Mouse (Mus musculus) heart, adult 2 months (tissue): ENCODE measurements at regions not wholly inside any gene's neighbourhood (a gene's known extent, or its start where the extent isn't known, plus 50 kb on each side); places are given as distances from the start of the nearest gene placed in this dataset.
A peak's percentile ranks its signal among the peaks of the same experiment; 100 is the strongest.

Experiments
- DNase-seq, 2 experiments: peaks; one replicate each; pipeline ENCODE4 v3.0.0; 2021
- H3K27ac ChIP-seq: fragments of 200-600 bp; 2 replicates; pipeline ENCODE4 v1.8.1; 2022
- H3K27me3 ChIP-seq: fragments of 200-500 bp; 2 replicates; pipeline ENCODE4 v1.6.1; 2012; ENCODE audit warnings: mild to moderate bottlenecking, low read length, inconsistent platforms, mixed read lengths; ENCODE audit not compliant: control insufficient read depth, insufficient read depth
- H3K36me3 ChIP-seq: fragments of 200-500 bp; 2 replicates; pipeline ENCODE4 v1.6.1; 2012; ENCODE audit warnings: low read length, inconsistent platforms; ENCODE audit not compliant: control insufficient read depth, insufficient read depth
- H3K4me1 ChIP-seq: fragments of 200-500 bp; 2 replicates; pipeline ENCODE4 v1.6.1; 2011; ENCODE audit warnings: low read length; ENCODE audit not compliant: control insufficient read depth, insufficient read depth
- H3K4me3 ChIP-seq: fragments of 200-600 bp; 2 replicates; pipeline ENCODE4 v1.8.1; 2022
- H3K79me2 ChIP-seq: fragments of 200-500 bp; replicated peaks from 2 replicates; pipeline ENCODE4 v1.6.1; 2012; ENCODE audit warnings: mild to moderate bottlenecking, inconsistent platforms, low read length, moderate library complexity, mixed read lengths; ENCODE audit not compliant: control insufficient read depth, insufficient read depth
- H3K9ac ChIP-seq: fragments of 200-500 bp; 2 replicates; pipeline ENCODE4 v1.6.1; 2012; ENCODE audit warnings: low read depth, mild to moderate bottlenecking, control low read depth, inconsistent platforms, low read length, mixed read lengths
- CTCF ChIP-seq: fragments of 200-600 bp; IDR thresholded peaks from 2 replicates; pipeline ENCODE4 v1.8.1; 2022; ENCODE audit warnings: antibody characterized with exemption, mild to moderate bottlenecking, moderate library complexity
- EP300 ChIP-seq: fragments of 200-500 bp; IDR thresholded peaks from 2 replicates; pipeline ENCODE4 v1.6.1; 2011; ENCODE audit warnings: low read depth, low read length, control low read depth; ENCODE audit not compliant: insufficient read depth
- POLR2A ChIP-seq: fragments of 200-500 bp; IDR thresholded peaks from 2 replicates; pipeline ENCODE4 v1.6.1; 2011; ENCODE audit warnings: mild to moderate bottlenecking, low read depth, low read length, control low read depth; ENCODE audit not compliant: insufficient read depth
- WGBS: fragments of 180-500 bp; shearing (Covaris S2); methylation state at CpG from one replicate; pipeline ENCODE4 v1.1.7; 2018; 5-methylcytosine and 5-hydroxymethylcytosine counted together
- intact Hi-C: fragments of 180-260 bp; cut with DNase I; formaldehyde crosslinking; loops from one replicate; pipeline ENCODE4 v1.15.1; 2025

- Histone ChIP-seq H3K27me3 (no peaks in the 10 kb centered on the region), H3K4me3 (no peak overlapping the region), H3K9ac (no peak overlapping the region), H3K4me1 (no peaks in the 10 kb centered on the region), H3K79me2 (no peaks in the 10 kb centered on the region), H3K27ac (no peak overlapping the region), H3K36me3 (no peaks in the 10 kb centered on the region)
- DNase-seq, result no peak
- TF ChIP-seq CTCF (no peak), EP300 (no peak), POLR2A (no peak)
- intact Hi-C loops, result no loop called here
- WGBS, result 32% methylated on average over 3 of the region's 3 CpGs
Measured at GRCm38 (mm10) chr2:38420498-38420897, 81.4 kb downstream of the Lhx2 start.

GRCm38 (mm10) chr2:38422406-38422805 lies 83.3 kb downstream of the Lhx2 start:
- intact Hi-C loops, result no loop called here
- H3K27ac ChIP-seq, result no peak overlapping the region
- no peak overlapping the region for H3K9ac ChIP-seq
- no peaks in the 10 kb centered on the region for H3K36me3 ChIP-seq
- H3K79me2 ChIP-seq, result no peaks in the 10 kb centered on the region
- H3K4me3 ChIP-seq, result no peak overlapping the region
- DNase-seq, result no peak
- TF ChIP-seq CTCF, result no peak
- TF ChIP-seq POLR2A, result no peak
- H3K4me1 ChIP-seq, result no peaks in the 10 kb centered on the region
- no peaks in the 10 kb centered on the region for H3K27me3 ChIP-seq
- 75% methylated on average over 3 of the region's 3 CpGs for WGBS

DNA sequence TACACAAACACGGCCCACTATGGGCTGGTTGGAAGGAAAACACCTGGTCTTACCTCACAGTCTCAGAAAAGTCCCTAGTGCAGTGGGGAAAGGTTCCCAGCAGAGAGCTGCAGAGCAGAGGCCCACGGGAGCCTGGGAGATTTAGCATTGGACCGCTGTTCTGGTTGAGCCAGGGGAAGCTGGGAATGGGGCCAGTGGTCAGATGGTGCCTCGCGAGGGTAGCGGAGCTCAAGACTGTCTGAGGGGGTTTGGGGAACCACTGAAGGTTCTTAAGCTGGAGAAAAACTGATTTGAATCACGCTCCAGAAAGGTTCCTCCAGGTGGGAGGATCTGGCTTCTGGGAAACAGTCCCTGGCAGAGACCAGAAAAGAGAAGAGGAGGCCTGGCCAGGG lies 84.8 kb downstream of the Lhx2 start:
- TF ChIP-seq EP300, result no peak
- TF ChIP-seq CTCF, result no peak
- Histone ChIP-seq H3K36me3 (no peaks in the 10 kb centered on the region), H3K4me1 (no peaks in the 10 kb centered on the region), H3K27me3 (no peaks in the 10 kb centered on the region), H3K27ac (no peak overlapping the region), H3K4me3 (no peak overlapping the region), H3K79me2 (no peaks in the 10 kb centered on the region), H3K9ac (no peak overlapping the region)
- intact Hi-C loops, result no loop called here
- DNase-seq, result no peak
- 39% methylated on average over 7 of the region's 7 CpGs for WGBS

DNA sequence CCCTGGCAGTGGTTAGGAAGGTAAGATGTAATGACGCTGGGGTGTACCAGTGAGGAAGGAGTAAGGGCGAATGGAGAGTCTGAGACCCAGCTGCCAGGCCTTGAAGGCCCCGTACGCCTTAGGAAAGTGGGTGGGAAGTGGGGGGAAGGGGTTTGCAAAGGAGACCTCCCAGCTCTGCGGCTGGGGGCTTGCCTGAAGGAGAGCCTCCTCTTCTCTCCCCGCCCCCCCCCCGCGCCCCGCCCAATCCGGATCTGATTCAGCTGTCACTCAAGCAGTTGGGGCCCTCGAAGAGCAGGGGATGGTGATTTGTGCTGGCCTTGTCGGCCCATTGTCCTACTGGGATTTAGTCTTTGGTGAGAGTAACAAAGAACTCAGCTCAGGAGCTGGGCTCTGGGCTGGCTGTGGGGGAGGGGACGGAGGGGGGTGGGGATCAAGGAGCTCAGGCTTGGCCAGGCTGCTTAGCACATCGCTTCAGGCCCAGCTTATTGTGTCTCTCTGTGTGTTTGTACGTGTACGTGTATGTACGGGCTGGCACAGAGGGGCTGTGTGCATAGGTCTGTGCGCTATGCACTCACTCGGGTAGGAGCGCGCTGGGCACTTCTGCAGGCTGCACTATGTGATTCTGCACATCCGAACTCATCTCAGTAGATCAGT lies 85.3 kb downstream of the Lhx2 start:
- no peak for DNase-seq
- H3K79me2 ChIP-seq, result no peaks in the 10 kb centered on the region
- WGBS, result 12% methylated on average over 22 of the region's 22 CpGs
- TF ChIP-seq CTCF (no peak), EP300 (no peak), POLR2A (no peak)
- no peaks in the 10 kb centered on the region for H3K27me3 ChIP-seq
- intact Hi-C loops, result no loop called here
- H3K9ac ChIP-seq, result no peak overlapping the region
- no peaks in the 10 kb centered on the region for H3K36me3 ChIP-seq
- no peak overlapping the region for H3K4me3 ChIP-seq
- H3K27ac ChIP-seq, result no peak overlapping the region
- no peaks in the 10 kb centered on the region for H3K4me1 ChIP-seq

- WGBS, result 26% methylated on average over 9 of the region's 9 CpGs
- no peak for TF ChIP-seq POLR2A
- DNase-seq, result no peak
- no peaks in the 10 kb centered on the region for H3K27me3 ChIP-seq
- intact Hi-C loops, result no loop called here
- no peak overlapping the region for H3K27ac ChIP-seq
- H3K9ac ChIP-seq, result no peak overlapping the region
- no peak overlapping the region for H3K4me3 ChIP-seq
- no peaks in the 10 kb centered on the region for H3K36me3 ChIP-seq
- H3K79me2 ChIP-seq, result no peaks in the 10 kb centered on the region
- no peaks in the 10 kb centered on the region for H3K4me1 ChIP-seq
Measured at GRCm38 (mm10) chr2:38424976-38425375, 85.9 kb downstream of the Lhx2 start.

DNA sequence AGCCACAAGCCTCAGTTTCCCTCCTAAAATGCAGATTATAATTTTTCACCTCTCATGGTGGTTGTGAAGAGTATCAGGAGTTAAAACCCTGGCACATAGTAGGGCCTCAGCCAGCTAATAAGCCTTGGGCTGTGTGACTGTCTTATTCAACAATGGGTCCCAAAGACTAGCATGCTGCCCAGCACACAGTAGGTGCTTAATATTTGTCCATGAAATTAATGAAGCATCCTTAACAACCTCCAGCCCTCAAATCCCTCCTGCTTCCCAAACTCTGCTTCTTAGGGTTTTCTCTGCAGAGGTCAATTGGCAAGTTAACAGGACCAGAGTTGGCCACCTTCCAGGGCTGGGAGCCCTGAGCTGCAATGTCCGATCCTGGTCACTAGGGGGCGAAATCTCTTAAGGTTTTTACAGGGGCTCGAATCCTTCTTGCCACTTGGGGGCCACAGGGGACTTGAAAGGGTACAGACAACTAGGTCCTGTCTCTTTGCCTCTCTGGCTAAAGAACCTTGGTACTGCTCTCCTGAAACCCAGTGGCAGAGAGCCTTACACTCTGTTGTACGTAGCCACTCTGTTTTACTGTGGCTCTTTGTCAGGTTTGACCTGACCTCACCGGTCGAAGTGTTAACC lies 81.6 kb upstream of the Nek6 start:
- no peak overlapping the region for H3K9ac ChIP-seq
- no peaks in the 10 kb centered on the region for H3K4me1 ChIP-seq
- H3K4me3 ChIP-seq, result no peak overlapping the region
- WGBS, result 42% methylated on average over 6 of the region's 6 CpGs
- no peak for TF ChIP-seq POLR2A
- TF ChIP-seq EP300, result 0 out of 2 replicates have a peak, but pooled peaks have one; percentile 51
- TF ChIP-seq CTCF, result peak; percentile 99
- intact Hi-C loops, result loop anchor here (1.0 to 5.0 kb wide), 3 partner anchors 87 to 228 kb away; no protein-coding TSS in a partner anchor
- DNase-seq, result peak; percentile 80 to 91
- no peak overlapping the region for H3K27ac ChIP-seq
- H3K36me3 ChIP-seq, result no peaks in the 10 kb centered on the region
- no peaks in the 10 kb centered on the region for H3K27me3 ChIP-seq
- H3K79me2 ChIP-seq, result no peaks in the 10 kb centered on the region
